Mouse (Mus musculus) E14TG2a.4 (cell line): ENCODE measurements around the gene Fabp6.

ENCODE experiments used
- H3K27me3 ChIP-seq: 2 replicates; pipeline ENCODE4 v1.6.1; 2014; ENCODE audit warnings: low read length, control low read depth; ENCODE audit not compliant: insufficient read depth
- H3K36me3 ChIP-seq: 2 replicates; pipeline ENCODE4 v1.6.1; 2014; ENCODE audit warnings: low read length, control low read depth; ENCODE audit not compliant: insufficient read depth
- H3K4me1 ChIP-seq: replicated peaks from 2 replicates; pipeline ENCODE4 v1.6.1; 2014; ENCODE audit warnings: low read depth, low read length, control low read depth
- H3K4me3 ChIP-seq: replicated peaks from 2 replicates; pipeline ENCODE4 v1.5.1; 2014; ENCODE audit warnings: mild to moderate bottlenecking, low read length
- H3K9me3 ChIP-seq: 2 replicates; pipeline ENCODE4 v1.6.1; 2014; ENCODE audit warnings: low read length, control low read depth
- CTCF ChIP-seq: conservative IDR thresholded peaks from 2 replicates; pipeline ENCODE4 v1.5.1; 2014; ENCODE audit warnings: low read length
- NANOG ChIP-seq: IDR thresholded peaks from 2 replicates; pipeline ENCODE4 v1.6.1; 2014; ENCODE audit warnings: borderline replicate concordance, low read length, mixed read lengths
- POU5F1 ChIP-seq: IDR thresholded peaks from 2 replicates; pipeline ENCODE4 v1.6.1; 2014; ENCODE audit warnings: low read length, borderline replicate concordance

The Fabp6 gene

GRCm38 (mm10) chr11:43601440-43601839, at the start of gene Fabp6:
Gene Fabp6 (minus strand): TSS chr11:43601540.
- no peak within 1 kb of the TSS for H3K4me3 ChIP-seq
- no peaks in the 10 kb centered on the region for H3K27me3 ChIP-seq
- no peaks in the 10 kb centered on the region for H3K9me3 ChIP-seq
- peaks cover 1% of the 10 kb centered on the region; the same call in 1 of the 2 replicates for H3K4me1 ChIP-seq
- TF ChIP-seq CTCF (no peak), NANOG (no peak), POU5F1 (no peak)
- no peaks in the 10 kb centered on the region for H3K36me3 ChIP-seq

GRCm38 (mm10) chr11:43645286-43645685, 43.9 kb upstream of the Fabp6 start:
- TF ChIP-seq POU5F1 (no peak), CTCF (peak; percentile 96)
- Histone ChIP-seq H3K36me3 (no peaks in the 10 kb centered on the region), H3K4me3 (no peak overlapping the region), H3K4me1 (peaks cover 23% of the 10 kb centered on the region), H3K27me3 (no peaks in the 10 kb centered on the region), H3K9me3 (peaks cover 10% of the 10 kb centered on the region)

- H3K4me3 ChIP-seq = no peak overlapping the region
- H3K4me1 ChIP-seq = peaks cover 23% of the 10 kb centered on the region
- no peak for TF ChIP-seq CTCF
- TF ChIP-seq NANOG = no peak
- no peak for TF ChIP-seq POU5F1
Observed at GRCm38 (mm10) chr11:43643180-43643591, 41.8 kb upstream of the Fabp6 start.

GRCm38 (mm10) chr11:43638486-43638885, 37.1 kb upstream of the Fabp6 start:
- no peak overlapping the region for H3K4me3 ChIP-seq
- peaks cover 29% of the 10 kb centered on the region for H3K4me1 ChIP-seq
- no peaks in the 10 kb centered on the region for H3K36me3 ChIP-seq
- peaks cover 29% of the 10 kb centered on the region for H3K9me3 ChIP-seq
- TF ChIP-seq NANOG (no peak), CTCF (no peak), POU5F1 (no peak)
- H3K27me3 ChIP-seq = no peaks in the 10 kb centered on the region

More at GRCm38 (mm10) chr11:43643180-43643591, 41.8 kb upstream of the Fabp6 start:
- no peaks in the 10 kb centered on the region for H3K27me3 ChIP-seq
- H3K36me3 ChIP-seq = no peaks in the 10 kb centered on the region
- peaks cover 30% of the 10 kb centered on the region for H3K9me3 ChIP-seq

GRCm38 (mm10) chr11:43636761-43637160, 35.4 kb upstream of the Fabp6 start:
- peaks cover 30% of the 10 kb centered on the region for H3K4me1 ChIP-seq
- H3K9me3 ChIP-seq = peaks cover 29% of the 10 kb centered on the region
- no peak overlapping the region for H3K4me3 ChIP-seq
- no peaks in the 10 kb centered on the region for H3K27me3 ChIP-seq
- TF ChIP-seq CTCF (no peak), NANOG (no peak), POU5F1 (no peak)
- H3K36me3 ChIP-seq = no peaks in the 10 kb centered on the region

- Histone ChIP-seq H3K27me3 (no peaks in the 10 kb centered on the region), H3K9me3 (peaks cover 8% of the 10 kb centered on the region), H3K4me1 (peaks cover 30% of the 10 kb centered on the region), H3K36me3 (no peaks in the 10 kb centered on the region), H3K4me3 (no peak overlapping the region)
- TF ChIP-seq POU5F1 = no peak
Observed at GRCm38 (mm10) chr11:43633658-43634401, 32.5 kb upstream of the Fabp6 start.

- H3K9me3 ChIP-seq = peaks cover 1% of the 10 kb centered on the region
- H3K36me3 ChIP-seq = no peaks in the 10 kb centered on the region
- H3K4me1 ChIP-seq = peaks cover 33% of the 10 kb centered on the region
- TF ChIP-seq NANOG (no peak), POU5F1 (no peak), CTCF (no peak)
- H3K4me3 ChIP-seq = no peak overlapping the region
- no peaks in the 10 kb centered on the region for H3K27me3 ChIP-seq
Observed at GRCm38 (mm10) chr11:43633165-43633564, 31.8 kb upstream of the Fabp6 start.

GRCm38 (mm10) chr11:43632566-43632965, 31.2 kb upstream of the Fabp6 start:
- Histone ChIP-seq H3K4me1 (peaks cover 39% of the 10 kb centered on the region), H3K9me3 (no peaks in the 10 kb centered on the region), H3K36me3 (no peaks in the 10 kb centered on the region), H3K4me3 (no peak overlapping the region), H3K27me3 (no peaks in the 10 kb centered on the region)
- TF ChIP-seq CTCF (no peak), NANOG (no peak), POU5F1 (no peak)

- TF ChIP-seq POU5F1 (no peak), CTCF (no peak), NANOG (no peak)
- Histone ChIP-seq H3K27me3 (no peaks in the 10 kb centered on the region), H3K4me1 (peaks cover 43% of the 10 kb centered on the region), H3K4me3 (no peak overlapping the region), H3K36me3 (no peaks in the 10 kb centered on the region), H3K9me3 (no peaks in the 10 kb centered on the region)
Observed at GRCm38 (mm10) chr11:43631645-43632044, 30.3 kb upstream of the Fabp6 start.
